Mouse (Mus musculus) Patski (cell line): ENCODE measurements around the gene Clec3b. TPM values are rescaled to one million over a fixed set of nuclear protein-coding genes. Genes with fewer than 3 reads are reported as not detected.

Source experiments
- ATAC-seq: fragments of 100-300 bp; one replicate; pipeline ENCODE4 v1.8.0; 2021
- CTCF ChIA-PET: fragments of 350-600 bp; sonication (Branson Sonifier 250); formaldehyde crosslinking; loops from one replicate; lab custom pipeline; 2022; ENCODE audit warnings: inconsistent platforms; lab: Charles Lee
- POLR2A ChIA-PET: fragments of 350-600 bp; sonication (Branson Sonifier 250); formaldehyde crosslinking; loops from one replicate; lab custom pipeline; 2022; ENCODE audit warnings: antibody characterized with exemption, inconsistent platforms; lab: Charles Lee
- DNase-seq: peaks from one replicate; pipeline ENCODE4 v3.0.0-alpha.2; 2011; ENCODE audit warnings: low read depth, low spot score
- H3K27me3 ChIP-seq: fragments of 371-371 bp; one replicate; pipeline ENCODE4 v1.5.1; 2021
- CTCF ChIP-seq: fragments of 100-300 bp; IDR thresholded peaks from one replicate; pipeline ENCODE4 v1.5.1; 2021
- in situ Hi-C: fragments of 300-500 bp; cut with MboI; formaldehyde crosslinking; loops from 3 replicates; pipeline ENCODE4 v1.11.1; 2018; ENCODE audit warnings: low pct_unique_long_range_greater_than_20kb, mixed read lengths
- polyA plus RNA-seq: library from polyadenylated mRNA; unstranded; gene quantifications from one replicate; pipeline ENCODE4 v1.2.3, GENCODE M21; 2021

Clec3b gene
- polyA plus RNA-seq, 1 experiment from 2014 or later = not detected

GRCm38 (mm10) chr9:123165781-123166443 is 15.2 kb downstream of the Clec3b start:
- POLR2A ChIA-PET = interaction anchor here (0.6 to 0.9 kb wide), 2 partner anchors 79 to 272 kb away, joined by 3 to 4 read pairs; no protein-coding TSS in a partner anchor
- DNase-seq (no peak), ATAC-seq (no peak)
- CTCF ChIA-PET = interaction anchor here (0.9 to 1.8 kb wide), 4 partner anchors 11 to 87 kb away, joined by 3 to 5 read pairs (median 4); no protein-coding TSS in a partner anchor
- in situ Hi-C loops = no loop called here
- no peaks in the 10 kb centered on the region for H3K27me3 ChIP-seq
- TF ChIP-seq CTCF = no peak

GRCm38 (mm10) chr9:123173760-123174159 is 23.0 kb downstream of the Clec3b start:
- ATAC-seq = no peak
- no peak for DNase-seq
- POLR2A ChIA-PET = no interaction called here
- no peak for TF ChIP-seq CTCF
- H3K27me3 ChIP-seq = no peaks in the 10 kb centered on the region
- in situ Hi-C loops = no loop called here
- CTCF ChIA-PET = interaction anchor here (0.8 to 2.1 kb wide), 3 partner anchors 10 to 70 kb away, joined by 3 to 5 read pairs (median 3); no protein-coding TSS in a partner anchor

- DNase-seq = no peak
- in situ Hi-C loops = no loop called here
- no peak for TF ChIP-seq CTCF
- ATAC-seq = no peak
- POLR2A ChIA-PET = interaction anchor here (0.5 kb wide), 1 partner anchor 316 kb away, joined by 4 read pairs; no protein-coding TSS in a partner anchor
- H3K27me3 ChIP-seq = no peaks in the 10 kb centered on the region
- CTCF ChIA-PET = interaction anchor here (1.2 kb wide), 1 partner anchor 70 kb away, joined by 3 read pairs; no protein-coding TSS in a partner anchor
These were observed 23.6 kb downstream of the Clec3b start for GRCm38 (mm10) chr9:123174356-123174755.

- ChIA-PET POLR2A (interaction anchor here (0.5 to 0.6 kb wide), 2 partner anchors 9 to 61 kb away, joined by 3 to 4 read pairs; no protein-coding TSS in a partner anchor), CTCF (interaction anchor here (1.2 to 1.5 kb wide), 3 partner anchors 10 to 66 kb away, joined by 3 read pairs; no protein-coding TSS in a partner anchor)
- no peaks in the 10 kb centered on the region for H3K27me3 ChIP-seq
- DNase-seq (no peak), ATAC-seq (no peak)
- TF ChIP-seq CTCF = no peak
- in situ Hi-C loops = no loop called here
These were observed 26.8 kb downstream of the Clec3b start for GRCm38 (mm10) chr9:123177380-123178048.

DNA sequence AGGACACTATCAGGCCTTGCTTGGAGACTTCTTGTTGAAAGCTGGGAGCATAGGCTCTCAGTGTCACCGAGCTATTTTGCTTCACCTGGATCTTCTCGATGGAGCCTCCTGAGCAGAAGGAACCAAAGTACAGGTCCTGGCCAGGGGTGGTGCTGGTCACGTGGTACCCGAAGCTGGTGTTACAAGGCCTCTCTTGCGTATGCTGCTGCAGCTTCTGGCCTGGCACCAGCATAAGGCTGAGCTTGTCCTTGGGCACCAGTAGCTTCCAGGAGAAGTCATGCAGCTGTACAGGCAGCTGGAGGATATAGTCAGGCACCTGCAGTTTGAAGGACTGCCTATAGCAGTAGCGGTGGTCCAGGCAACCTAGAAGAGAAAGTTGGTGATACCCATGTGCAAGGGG is 29.3 kb downstream of the Clec3b start:
- CTCF ChIA-PET = interaction anchor here (1.0 kb wide), 1 partner anchor 77 kb away, joined by 3 read pairs; no protein-coding TSS in a partner anchor
- POLR2A ChIA-PET = no interaction called here
- no peaks in the 10 kb centered on the region for H3K27me3 ChIP-seq
- ATAC-seq (no peak), DNase-seq (no peak)
- in situ Hi-C loops = no loop called here
- no peak for TF ChIP-seq CTCF

GRCm38 (mm10) chr9:123183226-123183625 is 32.5 kb downstream of the Clec3b start:
- DNase-seq (no peak), ATAC-seq (no peak)
- POLR2A ChIA-PET = no interaction called here
- in situ Hi-C loops = no loop called here
- CTCF ChIA-PET = interaction anchor here (0.8 kb wide), 1 partner anchor 17 kb away, joined by 3 read pairs; no protein-coding TSS in a partner anchor
- no peak for TF ChIP-seq CTCF
- H3K27me3 ChIP-seq = no peaks in the 10 kb centered on the region

GRCm38 (mm10) chr9:123185546-123185945 is 34.8 kb downstream of the Clec3b start:
- POLR2A ChIA-PET = no interaction called here
- CTCF ChIA-PET = no interaction called here
- in situ Hi-C loops = no loop called here
- ATAC-seq (no peak), DNase-seq (no peak)
- no peaks in the 10 kb centered on the region for H3K27me3 ChIP-seq
- no peak for TF ChIP-seq CTCF

DNA sequence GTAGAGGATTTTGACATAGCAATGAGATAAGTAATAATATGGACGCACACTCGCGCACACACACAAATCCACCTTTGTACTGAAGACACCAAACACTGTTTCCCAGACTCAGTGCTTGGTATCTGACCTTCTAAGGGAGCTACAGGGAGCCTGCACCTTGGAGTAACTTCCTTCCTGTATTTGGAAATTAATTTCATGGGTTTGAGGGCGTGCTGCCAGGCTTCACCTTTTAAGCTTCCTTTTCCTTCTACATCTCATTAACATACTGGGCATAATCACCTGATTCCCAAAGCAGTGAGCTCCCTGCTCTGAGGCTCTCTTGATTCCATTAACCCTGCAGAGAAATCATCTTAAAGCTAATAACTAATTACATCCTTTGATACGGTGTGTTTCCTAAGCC is 35.4 kb downstream of the Clec3b start:
- no peaks in the 10 kb centered on the region for H3K27me3 ChIP-seq
- ChIA-PET CTCF (no interaction called here), POLR2A (no interaction called here)
- no peak for DNase-seq
- no peak for TF ChIP-seq CTCF
- in situ Hi-C loops = no loop called here
- ATAC-seq = no peak

DNA sequence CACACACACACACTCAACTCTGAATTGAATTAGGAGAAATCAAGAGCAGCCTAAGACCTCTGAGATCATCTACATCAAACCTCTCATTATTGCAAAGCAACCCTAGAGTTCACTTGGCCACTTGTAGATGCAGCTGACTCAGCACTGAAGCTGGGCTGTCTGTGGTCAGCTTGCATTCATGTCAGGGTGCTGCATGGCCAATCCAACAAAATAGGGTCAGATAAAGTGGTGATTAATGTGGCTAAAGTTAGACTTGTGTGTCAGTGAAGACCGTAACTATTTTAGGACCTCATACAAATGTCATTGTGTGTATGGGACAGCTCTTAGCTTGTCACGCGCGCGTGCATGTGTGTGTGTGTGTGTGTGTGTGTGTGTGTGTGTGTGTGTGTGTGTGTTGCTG is 36.8 kb downstream of the Clec3b start:
- in situ Hi-C loops = no loop called here
- POLR2A ChIA-PET = interaction anchor here (0.6 to 0.8 kb wide), 4 partner anchors 19 to 342 kb away, joined by 3 to 5 read pairs (median 3); no protein-coding TSS in a partner anchor
- DNase-seq (peak; percentile 44), ATAC-seq (no peak)
- no peaks in the 10 kb centered on the region for H3K27me3 ChIP-seq
- TF ChIP-seq CTCF = no peak
- CTCF ChIA-PET = interaction anchor here (0.9 to 1.5 kb wide), 2 partner anchors 33 to 56 kb away, joined by 3 to 4 read pairs; no protein-coding TSS in a partner anchor

DNA sequence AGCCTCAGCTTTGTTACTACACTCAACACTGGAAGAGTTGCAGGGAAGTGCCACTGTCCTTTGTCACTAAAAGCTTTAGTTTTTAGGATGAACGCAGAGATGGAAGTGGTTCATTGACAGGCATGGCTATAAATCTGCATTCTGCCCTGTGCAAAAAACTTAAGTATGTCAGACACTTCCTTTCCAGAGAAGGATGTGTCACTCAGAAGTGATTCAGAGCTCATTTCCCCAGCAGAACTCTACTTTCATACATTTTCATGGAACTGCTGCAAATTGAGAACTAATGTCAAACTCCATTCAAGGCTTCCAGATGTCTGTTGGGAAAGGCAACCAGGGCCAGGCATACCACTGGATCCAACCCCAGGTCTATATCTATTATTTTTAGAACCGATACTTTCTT is 37.5 kb downstream of the Clec3b start:
- ChIA-PET POLR2A (interaction anchor here (0.6 to 1.5 kb wide), 4 partner anchors 13 to 342 kb away, joined by 3 to 5 read pairs (median 3); no protein-coding TSS in a partner anchor), CTCF (interaction anchor here (1.5 to 1.6 kb wide), 2 partner anchors 36 to 56 kb away, joined by 3 to 4 read pairs; no protein-coding TSS in a partner anchor)
- no peak for ATAC-seq
- in situ Hi-C loops = no loop called here
- H3K27me3 ChIP-seq = no peaks in the 10 kb centered on the region
- DNase-seq = no peak
- no peak for TF ChIP-seq CTCF
